Mouse (Mus musculus) MEL (cell line): Measurements from ENCODE around the gene Hspa4l. TPM values are rescaled to one million over a fixed set of nuclear protein-coding genes. Genes with fewer than 3 reads are reported as not detected.
A peak's percentile ranks its signal among the peaks of the same experiment; 100 is the strongest.

Source experiments
- DNase-seq: peaks from one replicate; pipeline ENCODE4 v3.0.0; 2011; ENCODE audit warnings: low read depth, low spot score
- H3K27ac ChIP-seq: 2 replicates; pipeline ENCODE4 v1.5.1; 2012; ENCODE audit warnings: low read depth, mild to moderate bottlenecking, control low read depth, low read length, moderate library complexity; ENCODE audit not compliant: control insufficient read depth
- H3K27me3 ChIP-seq, 2 experiments: fragments of 150-350 bp in 1 of 2; sonication (generic) in 1 of 2; 2 replicates each; pipeline ENCODE4 v1.6.1; 2012; ENCODE audit warnings: low read length in 2 of 2, mild to moderate bottlenecking in 2 of 2, improper control_type of control experiment in 1 of 2, moderate library complexity in 1 of 2; ENCODE audit not compliant: insufficient read depth in 2 of 2, control insufficient read depth in 1 of 2
- H3K36me3 ChIP-seq, 2 experiments: 2 replicates each; pipeline ENCODE4 v1.6.1; 2012 to 2014; ENCODE audit warnings: low read length in 2 of 2, improper control_type of control experiment in 1 of 2, inconsistent platforms in 1 of 2, mild to moderate bottlenecking in 1 of 2; ENCODE audit not compliant: insufficient read depth in 2 of 2, control insufficient read depth in 1 of 2
- H3K4me1 ChIP-seq, 2 experiments: fragments of 150-350 bp in 1 of 2; sonication (generic) in 1 of 2; 2 replicates each; pipeline ENCODE4 v1.6.1; 2012; ENCODE audit warnings: low read length in 2 of 2, improper control_type of control experiment in 1 of 2, mild to moderate bottlenecking in 1 of 2; ENCODE audit not compliant: insufficient read depth in 2 of 2, control insufficient read depth in 1 of 2
- H3K4me3 ChIP-seq, 2 experiments: fragments of 150-350 bp in 1 of 2; sonication (generic) in 1 of 2; 2 replicates each; pipeline ENCODE4 v1.5.1; 2012; ENCODE audit warnings: low read depth in 2 of 2, low read length in 2 of 2, mild to moderate bottlenecking in 2 of 2, moderate library complexity in 2 of 2, control low read depth in 1 of 2, improper control_type of control experiment in 1 of 2; ENCODE audit not compliant: control insufficient read depth in 1 of 2, insufficient read depth in 1 of 2
- H3K79me2 ChIP-seq: 2 replicates; pipeline ENCODE4 v1.6.1; 2012; ENCODE audit warnings: mild to moderate bottlenecking, low read length, moderate library complexity; ENCODE audit not compliant: control insufficient read depth, poor library complexity, insufficient read depth
- H3K9ac ChIP-seq: 2 replicates; pipeline ENCODE4 v1.6.1; 2012; ENCODE audit warnings: low read depth, mild to moderate bottlenecking, control low read depth, low read length, moderate library complexity; ENCODE audit not compliant: control insufficient read depth, poor library complexity, severe bottlenecking
- H3K9me3 ChIP-seq: fragments of 150-350 bp; sonication (generic); replicated peaks from 2 replicates; pipeline ENCODE4 v1.6.1; 2012; ENCODE audit warnings: mild to moderate bottlenecking, low read length, improper control_type of control experiment, moderate library complexity; ENCODE audit not compliant: insufficient read depth
- BHLHE40 ChIP-seq: IDR thresholded peaks from 2 replicates; pipeline ENCODE4 v1.6.1; 2012; ENCODE audit warnings: low read depth, mild to moderate bottlenecking, inconsistent platforms, low read length, improper control_type of control experiment, borderline replicate concordance
- CHD1 ChIP-seq: IDR thresholded peaks from 2 replicates; pipeline ENCODE4 v1.6.1; 2012; ENCODE audit warnings: low read depth, mild to moderate bottlenecking, inconsistent platforms, low read length, improper control_type of control experiment
- CTCF ChIP-seq, 3 experiments: IDR thresholded peaks in 2 of 3; conservative IDR thresholded peaks in 1 of 3; 2 replicates each; pipeline ENCODE4 v1.5.1; 2011 to 2012; ENCODE audit warnings: low read length in 3 of 3, low read depth in 2 of 3, mild to moderate bottlenecking in 2 of 3, improper control_type of control experiment in 1 of 3, inconsistent platforms in 1 of 3, mixed read lengths in 1 of 3, moderate library complexity in 1 of 3; ENCODE audit not compliant: control insufficient read depth in 1 of 3, insufficient read depth in 1 of 3, poor library complexity in 1 of 3, severe bottlenecking in 1 of 3
- E2F4 ChIP-seq: IDR thresholded peaks from 2 replicates; pipeline ENCODE4 v1.6.1; 2011; ENCODE audit warnings: low read depth, low read length, improper control_type of control experiment, borderline replicate concordance
- GATA1 ChIP-seq: IDR thresholded peaks from 2 replicates; pipeline ENCODE4 v1.6.1; 2011; ENCODE audit warnings: low read depth, low read length, improper control_type of control experiment
- JUND ChIP-seq: IDR thresholded peaks from 2 replicates; pipeline ENCODE4 v1.6.1; 2011; ENCODE audit warnings: low read depth, mild to moderate bottlenecking, improper control_type of control experiment, low read length
- MAFK ChIP-seq: IDR thresholded peaks from 2 replicates; pipeline ENCODE4 v1.6.1; 2011; ENCODE audit warnings: low read depth, mild to moderate bottlenecking, low read length, improper control_type of control experiment, borderline replicate concordance
- MAX ChIP-seq: IDR thresholded peaks from 2 replicates; pipeline ENCODE4 v1.6.1; 2011; ENCODE audit warnings: low read length, improper control_type of control experiment
- MAZ ChIP-seq: IDR thresholded peaks from 2 replicates; pipeline ENCODE4 v1.6.1; 2012; ENCODE audit warnings: low read depth, mild to moderate bottlenecking, inconsistent platforms, low read length, improper control_type of control experiment
- MEF2A ChIP-seq: IDR thresholded peaks from 2 replicates; pipeline ENCODE4 v1.6.1; 2014; ENCODE audit warnings: low read depth, mild to moderate bottlenecking, inconsistent platforms, low read length, improper control_type of control experiment; ENCODE audit not compliant: poor library complexity, insufficient replicate concordance, severe bottlenecking; ENCODE audit errors: extremely low read depth
- MXI1 ChIP-seq: IDR thresholded peaks from 2 replicates; pipeline ENCODE4 v1.6.1; 2011; ENCODE audit warnings: mild to moderate bottlenecking, low read depth, low read length, improper control_type of control experiment
- NELFE ChIP-seq: IDR thresholded peaks from 2 replicates; pipeline ENCODE4 v1.6.1; 2011; ENCODE audit warnings: low read depth, low read length, improper control_type of control experiment
- NRF1 ChIP-seq: IDR thresholded peaks from 2 replicates; pipeline ENCODE4 v1.6.1; 2014; ENCODE audit warnings: low read depth, mild to moderate bottlenecking, inconsistent platforms, low read length, improper control_type of control experiment, moderate library complexity; ENCODE audit not compliant: poor library complexity, insufficient read depth, severe bottlenecking
- POLR2A ChIP-seq, 2 experiments: IDR thresholded peaks; 2 replicates each; pipeline ENCODE4 v1.6.1; 2011 to 2012; ENCODE audit warnings: low read length in 2 of 2, mild to moderate bottlenecking in 2 of 2, control low read depth in 1 of 2, improper control_type of control experiment in 1 of 2, low read depth in 1 of 2, moderate library complexity in 1 of 2; ENCODE audit not compliant: control insufficient read depth in 1 of 2, insufficient read depth in 1 of 2, poor library complexity in 1 of 2
- RCOR1 ChIP-seq: IDR thresholded peaks from 2 replicates; pipeline ENCODE4 v1.6.1; 2012; ENCODE audit warnings: low read depth, mild to moderate bottlenecking, inconsistent platforms, low read length, improper control_type of control experiment
- SIN3A ChIP-seq: IDR thresholded peaks from 2 replicates; pipeline ENCODE4 v1.6.1; 2012; ENCODE audit warnings: low read length, improper control_type of control experiment, inconsistent platforms
- TAL1 ChIP-seq: IDR thresholded peaks from 2 replicates; pipeline ENCODE4 v1.6.1; 2012; ENCODE audit warnings: mild to moderate bottlenecking, inconsistent platforms, low read length, moderate library complexity, mixed read lengths
- USF1 ChIP-seq: IDR thresholded peaks from 2 replicates; pipeline ENCODE4 v1.6.1; 2014; ENCODE audit warnings: low read depth, mild to moderate bottlenecking, inconsistent platforms, low read length, improper control_type of control experiment, moderate library complexity
- ZNF384 ChIP-seq: IDR thresholded peaks from 2 replicates; pipeline ENCODE4 v1.6.1; 2012; ENCODE audit warnings: low read depth, mild to moderate bottlenecking, inconsistent platforms, low read length, improper control_type of control experiment
- polyA plus RNA-seq, 2 experiments: library from polyadenylated mRNA; stranded (reverse) in 1 of 2; unstranded in 1 of 2; fragments of >175 nt in 1 of 2; fragments of >200 nt in 1 of 2; gene quantifications; 2 replicates each; pipeline versions ENCODE4 v1.2.1 to v1.2.4; 2012; ENCODE audit warnings: low replicate concordance in 2 of 2, low read depth in 1 of 2; ENCODE audit not compliant: insufficient read length in 2 of 2, insufficient read depth in 1 of 2, missing spikeins in 1 of 2
- total RNA-seq: library from RNA; depleted of rRNA; stranded (reverse); fragments of 300-350 nt; gene quantifications from 2 replicates; pipeline ENCODE4 v1.2.3, GENCODE M21; 2012

Hspa4l gene
- total and polyA plus RNA-seq, 3 experiments = 19.2 to 37.2 (median 35.7) TPM

GRCm38 (mm10) chr3:40793783-40794182 lies 49.5 kb downstream of the Hspa4l start:
- Histone ChIP-seq H3K36me3 (peaks cover 0 to 12% of the 10 kb centered on the region in 2 experiments; a peak in 2 of 4 replicates), H3K27ac (no peak overlapping the region), H3K27me3 (no peaks in the 10 kb centered on the region), H3K4me1 (no peaks in the 10 kb centered on the region), H3K9ac (no peak overlapping the region), H3K79me2 (no peaks in the 10 kb centered on the region), H3K9me3 (no peaks in the 10 kb centered on the region), H3K4me3 (no peak overlapping the region)
- TF ChIP-seq JUND (no peak), ZNF384 (peak; percentile 39; the same call in 1 of the 2 replicates), CTCF (IDR thresholded peaks at IDR 0.05 in 2 of 3, conservative IDR thresholded peaks at IDR 0.05 in 1 of 3; ENCODE audit: control insufficient read depth in 1 of 3, insufficient read depth in 1 of 3, low read depth in 2 of 3, low read length in 3 of 3, poor library complexity in 1 of 3, severe bottlenecking in 1 of 3) (peak in 1 of 3 experiments; percentile 27; a peak in 2 of 6 replicates), USF1 (no peak)
- no peak for DNase-seq

- TF ChIP-seq MXI1 = no peak
- TF ChIP-seq CHD1 = no peak
- no peak for TF ChIP-seq GATA1
- no peak for TF ChIP-seq TAL1
- TF ChIP-seq RCOR1 = no peak
- TF ChIP-seq CTCF (IDR thresholded peaks at IDR 0.05 in 2 of 3, conservative IDR thresholded peaks at IDR 0.05 in 1 of 3; ENCODE audit: control insufficient read depth in 1 of 3, insufficient read depth in 1 of 3, low read depth in 2 of 3, low read length in 3 of 3, poor library complexity in 1 of 3, severe bottlenecking in 1 of 3) = no peak
- no peak for TF ChIP-seq SIN3A
- no peak for TF ChIP-seq NRF1
- no peak for TF ChIP-seq ZNF384
- TF ChIP-seq NELFE = no peak
- no peak for TF ChIP-seq MAZ
- no peak for TF ChIP-seq MEF2A
- no peak for TF ChIP-seq E2F4
- TF ChIP-seq MAFK = no peak
- no peak for TF ChIP-seq POLR2A (IDR thresholded peaks at IDR 0.05; ENCODE audit: control insufficient read depth in 1 of 2, insufficient read depth in 1 of 2, low read depth in 1 of 2, low read length in 2 of 2, poor library complexity in 1 of 2)
- TF ChIP-seq MAX = no peak
- TF ChIP-seq BHLHE40 = no peak
- no peak for TF ChIP-seq JUND
Measured at GRCm38 (mm10) chr3:40798054-40798453, 53.8 kb downstream of the Hspa4l start.

More at GRCm38 (mm10) chr3:40798054-40798453, 53.8 kb downstream of the Hspa4l start:
- Histone ChIP-seq H3K79me2 (peaks cover 17% of the 10 kb centered on the region), H3K9ac (no peak overlapping the region), H3K4me3 (no peak overlapping the region), H3K4me1 (peaks cover 2 to 15% of the 10 kb centered on the region in 2 experiments; a peak in 2 of 4 replicates), H3K36me3 (peaks cover 15 to 23% of the 10 kb centered on the region in 2 experiments), H3K27me3 (no peaks in the 10 kb centered on the region), H3K27ac (no peak overlapping the region), H3K9me3 (no peaks in the 10 kb centered on the region)
- no peak for DNase-seq
